Mouse (Mus musculus): ENCODE results near the gene Rasa3. TPM values are rescaled to one million over a fixed set of nuclear protein-coding genes. Genes with fewer than 3 reads are reported as not detected.

Rasa3 gene
- polyA plus RNA-seq, 1 experiment from 2014 or later: 9.9 TPM

- no peak overlapping the region for H3K4me2 ChIP-seq (replicated peaks; ENCODE audit: low read depth)
- H3K36me3 ChIP-seq (ENCODE audit: control insufficient read depth, insufficient read depth): no peaks in the 10 kb centered on the region
- H3K9me3 ChIP-seq (ENCODE audit: control insufficient read depth): no peaks in the 10 kb centered on the region
- no peaks in the 10 kb centered on the region for H3K4me1 ChIP-seq (replicated peaks; ENCODE audit: control insufficient read depth, insufficient read depth, low read length)
- no peak overlapping the region for H3K27ac ChIP-seq (ENCODE audit: low read depth, low read length)
- ATAC-seq: no peak
- H3K9ac ChIP-seq (ENCODE audit: low read depth, low read length): no peak overlapping the region
- 63% methylated on average over 9 of the region's 9 CpGs for WGBS
- H3K27me3 ChIP-seq (replicated peaks; ENCODE audit: control insufficient read depth, insufficient read depth, low read length): no peaks in the 10 kb centered on the region
- H3K4me3 ChIP-seq (ENCODE audit: low read depth, low read length): no peak overlapping the region
- TF ChIP-seq CTCF (IDR thresholded peaks at IDR 0.05; ENCODE audit: low read depth): no peak
Measured at GRCm38 (mm10) chr8:13641206-13641605, 36.2 kb downstream of the Rasa3 start.

DNA sequence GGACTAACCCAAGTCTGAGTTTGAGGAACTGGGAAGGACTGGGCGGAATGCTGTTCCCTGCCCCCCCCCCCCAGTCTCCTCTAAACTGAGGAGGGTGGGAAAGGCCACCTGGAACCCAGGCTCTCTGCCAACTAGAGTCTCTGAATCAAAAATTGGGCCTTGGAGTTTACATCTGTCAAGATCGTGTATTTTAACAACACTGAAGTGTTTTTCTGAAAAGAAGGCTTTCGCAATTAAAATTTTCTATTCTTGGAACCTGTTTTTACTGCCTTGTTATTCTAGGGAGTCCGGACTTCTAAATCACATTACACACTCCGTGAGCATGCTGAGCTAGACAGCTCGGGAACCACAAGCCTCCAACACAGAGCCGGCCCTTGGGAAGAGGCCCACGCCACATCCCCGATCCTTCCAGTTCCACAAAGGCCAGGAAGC, 36.9 kb downstream of the Rasa3 start:
- Histone ChIP-seq H3K9ac (ENCODE audit: low read depth, low read length) (no peak overlapping the region), H3K36me3 (ENCODE audit: control insufficient read depth, insufficient read depth) (no peaks in the 10 kb centered on the region), H3K4me3 (ENCODE audit: low read depth, low read length) (no peak overlapping the region), H3K4me1 (replicated peaks; ENCODE audit: control insufficient read depth, insufficient read depth, low read length) (no peaks in the 10 kb centered on the region), H3K4me2 (replicated peaks; ENCODE audit: low read depth) (no peak overlapping the region), H3K9me3 (ENCODE audit: control insufficient read depth) (no peaks in the 10 kb centered on the region), H3K27me3 (replicated peaks; ENCODE audit: control insufficient read depth, insufficient read depth, low read length) (no peaks in the 10 kb centered on the region), H3K27ac (ENCODE audit: low read depth, low read length) (no peak overlapping the region; the same call in 1 of the 2 replicates)
- WGBS: 52% methylated on average over 9 of the region's 9 CpGs
- ATAC-seq: no peak
- TF ChIP-seq CTCF (IDR thresholded peaks at IDR 0.05; ENCODE audit: low read depth): no peak

DNA sequence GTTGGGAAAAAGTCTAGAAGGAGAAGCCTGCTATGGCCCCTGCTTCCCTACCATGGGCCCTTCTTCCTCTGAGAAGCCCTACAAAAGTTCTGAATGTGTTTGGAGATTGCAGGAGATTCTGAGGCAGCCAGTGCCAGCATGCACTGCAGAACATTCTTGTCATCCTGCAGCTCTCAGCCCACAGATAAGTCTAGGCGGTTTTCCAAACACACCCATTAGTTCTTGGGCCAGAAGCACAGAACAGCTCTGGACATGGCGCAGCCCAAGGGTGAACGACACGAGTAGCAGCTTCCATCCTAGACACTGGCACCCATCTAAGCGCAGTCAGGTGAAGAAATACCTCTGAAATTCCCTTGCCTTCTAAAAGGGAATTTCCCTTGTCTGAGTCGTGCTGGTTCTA, 44.3 kb downstream of the Rasa3 start:
- peaks cover 9% of the 10 kb centered on the region; the same call in 1 of the 2 replicates for H3K36me3 ChIP-seq (ENCODE audit: control insufficient read depth, insufficient read depth)
- H3K9me3 ChIP-seq (ENCODE audit: control insufficient read depth): no peaks in the 10 kb centered on the region
- H3K4me1 ChIP-seq (replicated peaks; ENCODE audit: control insufficient read depth, insufficient read depth, low read length): no peaks in the 10 kb centered on the region
- no peak for ATAC-seq
- H3K27ac ChIP-seq (ENCODE audit: low read depth, low read length): no peak overlapping the region
- no peaks in the 10 kb centered on the region for H3K27me3 ChIP-seq (replicated peaks; ENCODE audit: control insufficient read depth, insufficient read depth, low read length)
- H3K4me2 ChIP-seq (replicated peaks; ENCODE audit: low read depth): no peak overlapping the region
- H3K9ac ChIP-seq (ENCODE audit: low read depth, low read length): no peak overlapping the region
- no peak for TF ChIP-seq CTCF (IDR thresholded peaks at IDR 0.05; ENCODE audit: low read depth)
- H3K4me3 ChIP-seq (ENCODE audit: low read depth, low read length): no peak overlapping the region
- 93% methylated on average over 6 of the region's 6 CpGs for WGBS

DNA sequence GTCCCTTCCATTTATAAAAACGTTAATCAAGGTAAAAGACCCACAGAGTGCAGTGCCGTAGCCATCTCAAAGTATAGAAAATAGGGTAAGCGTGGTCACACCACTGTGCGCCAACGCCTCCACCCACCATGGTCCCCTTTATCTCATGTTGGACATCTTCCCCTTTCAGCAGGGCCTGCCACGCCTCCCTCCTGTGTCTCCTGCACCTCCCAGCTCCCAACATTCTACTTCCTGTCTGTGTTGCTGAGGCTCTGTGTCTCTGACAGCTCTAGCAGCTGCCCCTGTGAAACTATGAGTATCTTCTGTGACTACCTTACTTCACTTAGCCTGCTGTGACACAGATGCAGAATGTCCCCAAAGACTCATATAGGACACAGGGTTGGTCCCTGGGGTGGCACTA, 45.1 kb downstream of the Rasa3 start:
- WGBS: 89% methylated on average over 6 of the region's 6 CpGs
- no peak for TF ChIP-seq CTCF (IDR thresholded peaks at IDR 0.05; ENCODE audit: low read depth)
- no peak overlapping the region for H3K4me2 ChIP-seq (replicated peaks; ENCODE audit: low read depth)
- no peaks in the 10 kb centered on the region for H3K9me3 ChIP-seq (ENCODE audit: control insufficient read depth)
- no peaks in the 10 kb centered on the region for H3K27me3 ChIP-seq (replicated peaks; ENCODE audit: control insufficient read depth, insufficient read depth, low read length)
- no peaks in the 10 kb centered on the region for H3K4me1 ChIP-seq (replicated peaks; ENCODE audit: control insufficient read depth, insufficient read depth, low read length)
- H3K36me3 ChIP-seq (ENCODE audit: control insufficient read depth, insufficient read depth): peaks cover 9% of the 10 kb centered on the region; the same call in 1 of the 2 replicates
- H3K4me3 ChIP-seq (ENCODE audit: low read depth, low read length): no peak overlapping the region
- no peak overlapping the region for H3K9ac ChIP-seq (ENCODE audit: low read depth, low read length)
- ATAC-seq: no peak
- H3K27ac ChIP-seq (ENCODE audit: low read depth, low read length): no peak overlapping the region

GRCm38 (mm10) chr8:13630754-13631153, 46.6 kb downstream of the Rasa3 start:
- TF ChIP-seq CTCF (IDR thresholded peaks at IDR 0.05; ENCODE audit: low read depth): no peak
- Histone ChIP-seq H3K4me1 (replicated peaks; ENCODE audit: control insufficient read depth, insufficient read depth, low read length) (no peaks in the 10 kb centered on the region), H3K9me3 (ENCODE audit: control insufficient read depth) (no peaks in the 10 kb centered on the region), H3K4me3 (ENCODE audit: low read depth, low read length) (no peak overlapping the region), H3K36me3 (ENCODE audit: control insufficient read depth, insufficient read depth) (peaks cover 9% of the 10 kb centered on the region; the same call in 1 of the 2 replicates), H3K9ac (ENCODE audit: low read depth, low read length) (no peak overlapping the region), H3K27me3 (replicated peaks; ENCODE audit: control insufficient read depth, insufficient read depth, low read length) (no peaks in the 10 kb centered on the region), H3K27ac (ENCODE audit: low read depth, low read length) (no peak overlapping the region), H3K4me2 (replicated peaks; ENCODE audit: low read depth) (no peak overlapping the region)
- ATAC-seq: no peak
- 87% methylated on average over 4 of the region's 4 CpGs for WGBS

DNA sequence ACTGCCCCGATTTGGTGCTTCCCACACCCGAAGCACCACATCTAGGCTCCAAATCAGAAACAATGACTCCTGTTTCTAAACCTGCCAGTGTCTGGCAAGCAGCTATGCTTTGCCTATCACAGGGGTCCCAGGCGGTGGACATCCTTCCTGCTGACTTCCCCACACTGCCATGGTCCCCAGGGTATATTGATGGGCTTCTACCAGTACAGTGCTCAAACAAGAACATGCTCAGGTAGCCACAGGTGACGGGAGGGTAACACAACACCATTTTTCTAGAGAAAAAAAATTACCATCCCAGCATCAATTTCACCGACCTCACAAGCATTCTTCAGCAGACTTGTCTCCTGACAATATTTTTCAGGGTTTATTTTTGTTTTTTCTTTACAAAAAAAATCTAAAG, 47.2 kb downstream of the Rasa3 start:
- Histone ChIP-seq H3K27ac (ENCODE audit: low read depth, low read length) (no peak overlapping the region), H3K4me3 (ENCODE audit: low read depth, low read length) (no peak overlapping the region), H3K36me3 (ENCODE audit: control insufficient read depth, insufficient read depth) (peaks cover 9% of the 10 kb centered on the region; the same call in 1 of the 2 replicates), H3K9me3 (ENCODE audit: control insufficient read depth) (no peaks in the 10 kb centered on the region), H3K4me2 (replicated peaks; ENCODE audit: low read depth) (no peak overlapping the region), H3K9ac (ENCODE audit: low read depth, low read length) (no peak overlapping the region), H3K27me3 (replicated peaks; ENCODE audit: control insufficient read depth, insufficient read depth, low read length) (no peaks in the 10 kb centered on the region), H3K4me1 (replicated peaks; ENCODE audit: control insufficient read depth, insufficient read depth, low read length) (no peaks in the 10 kb centered on the region)
- no peak for TF ChIP-seq CTCF (IDR thresholded peaks at IDR 0.05; ENCODE audit: low read depth)
- no peak for ATAC-seq
- 68% methylated on average over 5 of the region's 5 CpGs for WGBS
